Mouse (Mus musculus): ENCODE results near the gene Ghrh. TPM values are rescaled to one million over a fixed set of nuclear protein-coding genes. Genes with fewer than 3 reads are reported as not detected.
"Not testable (repeated sequence)": the region's sequence is repeated elsewhere in the genome, so short reads cannot be mapped to it uniquely, and the experiment has no call there.

Gene Ghrh
- 0.25 TPM in 1 of 2 replicates, not detected in the other for polyA plus RNA-seq (2015; fragmentation: Nextera tagmentation; extraction: Ambion mirVana)

- Histone ChIP-seq H3K4me1 (replicated peaks) (no peaks in the 10 kb centered on the region), H3K27ac (replicated peaks) (no peak within 1 kb of the TSS), H3K9ac (no peak within 1 kb of the TSS), H3K4me3 (replicated peaks) (no peak within 1 kb of the TSS), H3K36me3 (replicated peaks) (no peaks in the 10 kb centered on the region), H3K4me2 (no peak within 1 kb of the TSS), H3K27me3 (peaks cover 3% of the 10 kb centered on the region; the same call in 1 of the 2 replicates), H3K9me3 (replicated peaks) (no peaks in the 10 kb centered on the region)
- ATAC-seq (ENCODE audit: insufficient read depth), result no peak
- WGBS (ENCODE audit: insufficient replicate concordance), result 67% methylated on average over 26 of the region's 26 CpGs
These were observed at the start of gene Ghrh for GRCm38 (mm10) chr2:157347361-157348159. Gene Ghrh (minus strand): TSS chr2:157347506.

GRCm38 (mm10) chr2:157395960-157396359 lies 48.7 kb upstream of the Ghrh start:
- Histone ChIP-seq H3K4me3 (replicated peaks) (no peak overlapping the region), H3K36me3 (replicated peaks) (peaks cover 23% of the 10 kb centered on the region)

GRCm38 (mm10) chr2:157395371-157395770 lies 48.1 kb upstream of the Ghrh start:
- Histone ChIP-seq H3K9me3 (replicated peaks) (no peaks in the 10 kb centered on the region), H3K4me3 (replicated peaks) (no peak overlapping the region), H3K4me1 (replicated peaks) (peaks cover 8% of the 10 kb centered on the region; the same call in 1 of the 2 replicates), H3K27ac (replicated peaks) (no peak overlapping the region), H3K36me3 (replicated peaks) (peaks cover 23% of the 10 kb centered on the region), H3K4me2 (no peak overlapping the region), H3K27me3 (no peaks in the 10 kb centered on the region), H3K9ac (no peak overlapping the region)
- ATAC-seq (ENCODE audit: insufficient read depth), result no peak
- WGBS (ENCODE audit: insufficient replicate concordance), result 59% methylated on average over 5 of the region's 5 CpGs

More at GRCm38 (mm10) chr2:157395960-157396359, 48.7 kb upstream of the Ghrh start:
- no peaks in the 10 kb centered on the region for H3K27me3 ChIP-seq
- H3K27ac ChIP-seq (replicated peaks), result no peak overlapping the region
- no peak overlapping the region for H3K4me2 ChIP-seq
- WGBS (ENCODE audit: insufficient replicate concordance), result 32% methylated on average over 13 of the region's 13 CpGs
- no peak overlapping the region for H3K9ac ChIP-seq
- no peak for ATAC-seq (ENCODE audit: insufficient read depth)
- H3K4me1 ChIP-seq (replicated peaks), result peaks cover 8% of the 10 kb centered on the region; the same call in 1 of the 2 replicates
- no peaks in the 10 kb centered on the region for H3K9me3 ChIP-seq (replicated peaks)

GRCm38 (mm10) chr2:157394868-157395267 lies 47.6 kb upstream of the Ghrh start:
- no peak overlapping the region for H3K27ac ChIP-seq (replicated peaks)

GRCm38 (mm10) chr2:157393549-157393948 lies 46.2 kb upstream of the Ghrh start:
- peaks cover 8% of the 10 kb centered on the region; the same call in 1 of the 2 replicates for H3K4me1 ChIP-seq (replicated peaks)
- no peak overlapping the region for H3K27ac ChIP-seq (replicated peaks)
- no peak overlapping the region for H3K9ac ChIP-seq
- no peaks in the 10 kb centered on the region for H3K9me3 ChIP-seq (replicated peaks)
- WGBS (ENCODE audit: insufficient replicate concordance), result 76% methylated on average over 4 of the region's 4 CpGs
- H3K4me3 ChIP-seq (replicated peaks), result no peak overlapping the region
- no peaks in the 10 kb centered on the region for H3K27me3 ChIP-seq
- no peak for ATAC-seq (ENCODE audit: insufficient read depth)
- H3K4me2 ChIP-seq, result no peak overlapping the region
- H3K36me3 ChIP-seq (replicated peaks), result peaks cover 23% of the 10 kb centered on the region

More at GRCm38 (mm10) chr2:157394868-157395267, 47.6 kb upstream of the Ghrh start:
- H3K4me2 ChIP-seq, result no peak overlapping the region
- peaks cover 8% of the 10 kb centered on the region; the same call in 1 of the 2 replicates for H3K4me1 ChIP-seq (replicated peaks)
- H3K4me3 ChIP-seq (replicated peaks), result no peak overlapping the region
- peaks cover 23% of the 10 kb centered on the region for H3K36me3 ChIP-seq (replicated peaks)
- H3K27me3 ChIP-seq, result no peaks in the 10 kb centered on the region
- H3K9me3 ChIP-seq (replicated peaks), result no peaks in the 10 kb centered on the region
- no peak overlapping the region for H3K9ac ChIP-seq
- WGBS (ENCODE audit: insufficient replicate concordance), result 59% methylated on average over 6 of the region's 6 CpGs
- no peak for ATAC-seq (ENCODE audit: insufficient read depth)

- no peaks in the 10 kb centered on the region for H3K27me3 ChIP-seq
- WGBS (ENCODE audit: insufficient replicate concordance), result 78% methylated on average over 2 of the region's 2 CpGs
These were observed 45.0 kb upstream of the Ghrh start for GRCm38 (mm10) chr2:157392331-157392730.

GRCm38 (mm10) chr2:157389591-157389921 lies 42.2 kb upstream of the Ghrh start:
- H3K4me2 ChIP-seq, result no peak overlapping the region
- H3K27me3 ChIP-seq, result no peaks in the 10 kb centered on the region
- H3K4me1 ChIP-seq (replicated peaks), result peaks cover 7% of the 10 kb centered on the region; the same call in 1 of the 2 replicates
- H3K4me3 ChIP-seq (replicated peaks), result no peak overlapping the region
- H3K9ac ChIP-seq, result no peak overlapping the region
- no peaks in the 10 kb centered on the region for H3K9me3 ChIP-seq (replicated peaks)
- WGBS (ENCODE audit: insufficient replicate concordance), result 75% methylated on average over 7 of the region's 7 CpGs
- no peaks in the 10 kb centered on the region; the same call in 1 of the 2 replicates for H3K36me3 ChIP-seq (replicated peaks)
- H3K27ac ChIP-seq (replicated peaks), result no peak overlapping the region
- ATAC-seq (ENCODE audit: insufficient read depth), result no peak

More at GRCm38 (mm10) chr2:157392331-157392730, 45.0 kb upstream of the Ghrh start:
- Histone ChIP-seq H3K9me3 (replicated peaks) (no peaks in the 10 kb centered on the region), H3K4me2 (no peak overlapping the region), H3K27ac (replicated peaks) (no peak overlapping the region), H3K9ac (no peak overlapping the region), H3K36me3 (replicated peaks) (peaks cover 14% of the 10 kb centered on the region), H3K4me1 (replicated peaks) (peaks cover 13% of the 10 kb centered on the region; the same call in 1 of the 2 replicates), H3K4me3 (replicated peaks) (no peak overlapping the region)
- ATAC-seq (ENCODE audit: insufficient read depth), result no peak

GRCm38 (mm10) chr2:157388901-157389590 lies 41.7 kb upstream of the Ghrh start:
- H3K4me3 ChIP-seq (replicated peaks); H3K4me2 ChIP-seq; H3K9ac ChIP-seq; H3K9me3 ChIP-seq (replicated peaks); H3K4me1 ChIP-seq (replicated peaks); H3K36me3 ChIP-seq (replicated peaks); H3K27ac ChIP-seq (replicated peaks); ATAC-seq (ENCODE audit: insufficient read depth); H3K27me3 ChIP-seq: not testable (repeated sequence)
- 83% methylated on average over 14 of the region's 14 CpGs for WGBS (ENCODE audit: insufficient replicate concordance)

- no peak for ATAC-seq (ENCODE audit: insufficient read depth)
- no peaks in the 10 kb centered on the region for H3K27me3 ChIP-seq
- H3K36me3 ChIP-seq (replicated peaks), result peaks cover 12% of the 10 kb centered on the region; the same call in 1 of the 2 replicates
- H3K4me1 ChIP-seq (replicated peaks), result 0 out of 2 replicates have a peak, but pooled peaks cover 5% of the 10 kb centered on the region
- H3K9ac ChIP-seq, result no peak overlapping the region
- H3K4me3 ChIP-seq (replicated peaks), result no peak overlapping the region
- no peaks in the 10 kb centered on the region for H3K9me3 ChIP-seq (replicated peaks)
- no peak overlapping the region for H3K27ac ChIP-seq (replicated peaks)
- 79% methylated on average over 4 of the region's 4 CpGs for WGBS (ENCODE audit: insufficient replicate concordance)
- no peak overlapping the region for H3K4me2 ChIP-seq
These were observed 37.5 kb upstream of the Ghrh start for GRCm38 (mm10) chr2:157384836-157385235.

- Histone ChIP-seq H3K9me3 (replicated peaks) (no peaks in the 10 kb centered on the region), H3K4me3 (replicated peaks) (no peak overlapping the region), H3K4me2 (no peak overlapping the region), H3K36me3 (replicated peaks) (peaks cover 10% of the 10 kb centered on the region; the same call in 1 of the 2 replicates), H3K27ac (replicated peaks) (no peak overlapping the region), H3K27me3 (no peaks in the 10 kb centered on the region), H3K4me1 (replicated peaks) (no peaks in the 10 kb centered on the region), H3K9ac (no peak overlapping the region)
- ATAC-seq (ENCODE audit: insufficient read depth), result no peak
- 59% methylated on average over 3 of the region's 3 CpGs for WGBS (ENCODE audit: insufficient replicate concordance)
These were observed 29.7 kb upstream of the Ghrh start for GRCm38 (mm10) chr2:157376995-157377394.

Measured in liver, embryonic 15.5 days (tissue).